Mouse (Mus musculus) WW6 (cell line): Measurements from ENCODE around the gene Rere.
"Not testable (repeated sequence)": the region's sequence is repeated elsewhere in the genome, so short reads cannot be mapped to it uniquely, and the experiment has no call there.

Source experiments
- DNase-seq: peaks from one replicate; pipeline ENCODE4 v3.0.0-alpha.2; 2013; ENCODE audit warnings: low read depth, low spot score

Gene Rere

GRCm38 (mm10) chr4:150504304-150505021 is 223.0 kb downstream of the Rere start:
- no peak for DNase-seq

GRCm38 (mm10) chr4:150509026-150509712 is 227.7 kb downstream of the Rere start:
- DNase-seq = no peak

- no peak for DNase-seq
Measured at GRCm38 (mm10) chr4:150510036-150510435, 228.6 kb downstream of the Rere start.

DNA sequence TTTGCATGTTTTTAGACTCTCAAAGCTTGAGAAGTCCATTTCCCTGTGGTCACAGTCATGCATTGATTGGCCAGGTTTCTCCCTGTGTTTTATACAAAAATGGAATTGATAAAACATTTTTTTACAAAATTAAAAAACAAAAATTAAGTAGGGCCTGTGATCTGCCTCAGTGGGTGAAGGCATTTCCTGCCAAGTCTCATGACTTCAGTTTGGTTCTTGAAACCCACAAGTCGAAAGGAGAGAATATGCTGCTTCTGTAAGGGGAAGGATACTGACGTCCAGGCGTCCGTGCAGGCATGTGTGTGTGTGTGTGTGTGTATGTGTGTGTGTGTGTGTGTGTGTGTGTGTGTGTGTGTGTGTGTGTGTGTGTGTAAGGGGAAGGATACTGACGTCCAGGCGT is 231.9 kb downstream of the Rere start:
- DNase-seq = not testable (repeated sequence)

GRCm38 (mm10) chr4:150516201-150516600 is 234.8 kb downstream of the Rere start:
- DNase-seq = no peak

- DNase-seq = no peak
Measured at GRCm38 (mm10) chr4:150517381-150517780, 235.9 kb downstream of the Rere start.

GRCm38 (mm10) chr4:150518826-150519225 is 237.4 kb downstream of the Rere start:
- DNase-seq = no peak

DNA sequence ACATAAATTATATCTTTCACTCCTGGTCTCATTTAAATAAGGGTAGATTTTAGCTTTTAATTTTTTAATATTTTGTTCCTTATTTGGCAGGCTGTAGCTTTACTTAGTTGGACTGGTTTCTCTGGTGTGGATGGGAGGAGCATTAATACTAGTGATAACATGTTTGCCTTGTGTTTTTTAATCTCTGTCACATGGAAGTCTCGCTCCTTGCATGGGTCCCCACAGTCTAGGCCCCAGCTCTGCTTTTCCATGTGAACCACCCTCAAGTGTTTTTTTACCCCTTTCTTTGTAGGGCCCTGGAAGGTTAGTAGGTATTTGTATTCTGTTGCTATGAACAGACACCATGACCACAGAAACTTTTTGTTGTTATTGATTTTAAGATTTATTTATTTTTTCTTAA is 238.6 kb downstream of the Rere start:
- DNase-seq = no peak

DNA sequence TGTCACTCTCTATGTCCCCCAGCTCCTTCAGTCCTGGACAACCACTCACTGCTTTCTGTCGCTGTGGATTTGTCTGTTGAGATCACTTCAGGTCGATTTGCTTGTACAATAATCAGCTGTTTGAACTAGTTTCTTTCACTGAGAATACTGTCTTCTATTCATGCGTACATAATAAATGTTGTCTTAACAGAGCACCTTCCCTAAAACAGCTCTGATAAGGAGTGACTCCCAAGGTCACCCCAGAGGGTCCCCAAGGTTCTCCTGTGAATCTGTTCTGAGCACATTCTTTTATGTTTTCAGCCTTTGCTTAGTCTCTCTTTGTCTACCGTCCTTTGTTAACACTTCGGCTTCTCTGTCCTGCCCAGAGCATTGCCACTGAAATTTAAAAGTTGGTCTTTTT is 241.0 kb downstream of the Rere start:
- no peak for DNase-seq

DNA sequence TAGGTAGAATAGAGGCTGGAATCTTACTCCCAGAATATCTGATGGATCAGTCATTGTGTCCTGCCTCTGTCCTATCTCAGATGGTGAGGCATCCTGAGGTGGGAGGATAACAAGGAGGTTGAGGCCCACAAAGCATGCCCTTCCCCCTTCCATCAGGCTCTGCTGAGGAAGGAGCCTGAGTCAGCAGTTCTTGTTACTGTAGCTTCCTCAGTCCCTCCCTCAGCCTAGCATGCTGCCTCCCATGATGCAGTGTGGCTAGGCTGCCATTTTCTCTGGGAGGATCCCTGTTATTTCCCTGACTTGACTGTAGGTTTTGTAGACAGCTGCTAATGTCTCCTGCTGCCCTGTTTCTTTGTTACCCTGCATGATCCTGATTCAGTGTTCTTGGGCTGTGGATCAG is 241.9 kb downstream of the Rere start:
- peak; percentile 66 for DNase-seq

GRCm38 (mm10) chr4:150526269-150526668 is 244.8 kb downstream of the Rere start:
- DNase-seq = no peak

DNA sequence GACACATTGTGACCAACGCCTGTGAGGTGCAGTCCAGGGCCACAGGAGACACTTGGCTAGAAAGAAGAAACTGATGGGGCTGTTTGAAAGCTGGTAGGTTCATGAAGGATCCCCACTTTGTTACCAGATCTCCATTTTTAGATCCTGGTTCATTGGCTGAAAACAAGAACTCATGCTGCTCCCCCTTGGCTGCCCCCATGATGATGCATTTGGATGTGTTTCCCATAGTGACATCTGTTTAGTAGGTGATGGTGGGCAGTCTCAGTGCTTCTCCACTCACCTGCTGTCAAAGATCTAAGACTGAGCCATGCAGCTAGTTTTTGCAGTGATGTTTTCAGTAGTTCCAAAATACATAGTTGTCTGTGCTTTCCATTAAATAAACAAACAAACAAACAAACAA is 247.0 kb downstream of the Rere start:
- no peak for DNase-seq

DNA sequence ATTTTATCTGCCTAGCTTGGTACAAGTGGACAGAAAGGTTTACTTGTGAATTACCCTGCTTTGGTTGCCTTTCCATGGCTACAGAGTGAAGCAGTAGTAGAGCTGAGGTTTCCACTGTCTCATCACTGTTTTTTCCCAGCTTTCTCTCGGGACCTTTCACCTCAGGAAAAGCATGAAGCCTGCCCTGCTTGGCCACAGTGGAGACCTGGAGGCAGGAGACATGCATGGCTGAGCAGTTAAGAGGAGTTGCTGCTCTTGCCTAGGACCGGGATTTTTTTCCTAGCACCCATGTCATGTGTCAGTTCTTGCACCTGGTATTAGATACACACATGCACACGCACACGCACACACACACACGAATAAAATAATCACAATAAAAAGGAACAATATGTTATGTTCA is 247.4 kb downstream of the Rere start:
- DNase-seq = no peak

DNA sequence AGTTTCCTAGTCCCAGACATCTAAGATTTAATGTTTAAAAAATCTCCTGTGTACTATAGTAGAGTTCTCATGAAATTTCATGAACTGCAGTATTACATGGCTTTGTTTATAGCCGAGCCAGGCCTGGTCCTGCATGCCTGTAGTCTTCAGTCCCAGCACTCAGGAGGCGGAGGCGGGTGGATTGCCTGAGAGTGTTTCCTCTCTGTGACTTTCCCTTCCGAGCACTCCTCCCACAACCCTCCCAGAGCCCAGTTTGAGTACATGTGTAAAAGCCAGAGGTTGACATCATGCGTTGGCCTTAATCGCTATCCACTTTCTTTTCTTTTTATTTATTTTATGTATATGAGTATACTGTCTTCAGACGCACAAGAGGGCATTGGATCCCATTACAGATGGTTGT is 250.4 kb downstream of the Rere start:
- no peak for DNase-seq

GRCm38 (mm10) chr4:150536821-150537510 is 255.5 kb downstream of the Rere start:
- DNase-seq = no peak

GRCm38 (mm10) chr4:150539846-150540245 is 258.4 kb downstream of the Rere start:
- no peak for DNase-seq

DNA sequence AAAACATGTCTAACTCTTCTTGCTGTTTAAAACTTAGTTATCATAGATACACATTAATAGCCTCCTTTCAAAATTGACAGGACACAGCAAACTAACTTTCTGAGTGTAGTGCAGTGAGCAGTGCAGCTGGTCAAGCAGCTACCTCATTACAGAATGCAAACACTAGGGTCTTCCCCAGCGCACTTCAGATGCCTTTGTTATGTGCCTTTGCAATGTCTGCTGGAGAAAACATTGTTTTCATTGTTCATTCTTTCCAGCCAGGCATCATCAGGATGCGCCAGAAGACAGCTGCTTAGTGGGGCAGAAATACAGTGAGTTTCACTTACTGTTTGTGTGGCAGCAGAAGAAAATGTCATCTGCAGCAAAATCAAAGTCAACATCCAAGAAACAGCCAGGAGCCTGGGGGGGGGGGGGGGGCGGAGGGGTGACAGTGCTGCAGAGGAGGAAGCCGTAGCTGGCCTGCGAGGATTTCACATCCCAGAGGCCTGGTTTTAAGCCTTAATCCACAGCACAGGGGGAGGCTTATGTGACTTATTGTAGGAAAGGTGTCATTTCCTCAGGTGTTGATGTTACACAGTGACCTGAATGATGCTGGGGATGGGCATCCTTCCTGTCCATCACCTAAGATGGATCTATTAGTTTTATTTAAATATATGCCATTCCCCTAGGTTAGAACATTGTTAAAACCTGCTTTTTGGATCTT is 259.1 kb downstream of the Rere start:
- no peak for DNase-seq

GRCm38 (mm10) chr4:150544231-150544630 is 262.8 kb downstream of the Rere start:
- no peak for DNase-seq

- DNase-seq = no peak
Measured at GRCm38 (mm10) chr4:150544652-150545258, 263.3 kb downstream of the Rere start.

DNA sequence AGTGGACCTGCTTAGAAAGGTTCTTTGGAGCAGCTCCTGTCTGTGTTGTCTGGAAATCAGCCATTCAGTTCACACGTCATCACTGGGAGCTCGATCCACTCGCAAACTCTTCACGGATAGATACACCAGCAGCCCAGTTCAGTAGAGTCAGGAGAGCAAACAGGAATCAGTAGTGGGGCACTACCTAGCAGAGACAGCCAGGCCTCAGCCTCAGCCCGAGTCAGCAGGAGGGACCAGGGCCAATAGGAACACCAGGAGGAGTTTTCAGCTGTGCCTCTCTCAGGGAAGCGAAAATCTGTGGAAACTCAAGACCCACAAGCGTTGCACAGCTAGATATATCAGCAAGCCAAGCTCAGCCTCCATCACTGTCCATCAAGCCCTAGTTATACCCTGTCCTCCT is 264.3 kb downstream of the Rere start:
- DNase-seq = no peak

- DNase-seq = not testable (repeated sequence)
Measured at GRCm38 (mm10) chr4:150546296-150546695, 264.9 kb downstream of the Rere start.

- DNase-seq = no peak
Measured at GRCm38 (mm10) chr4:150549393-150549792, 267.9 kb downstream of the Rere start.
